Mouse (Mus musculus) frontal cortex, postnatal 25 days (tissue): ENCODE results near the gene Serinc5.

Experiments used
- DNase-seq, 2 experiments: peaks; one replicate each; pipeline ENCODE4 v3.0.0; 2022; ENCODE audit warnings: low spot score in 2 of 2

Serinc5 gene

GRCm38 (mm10) chr13:92742886-92743285, 132.0 kb downstream of the Serinc5 start:
- no peak for DNase-seq

GRCm38 (mm10) chr13:92743337-92743736, 132.4 kb downstream of the Serinc5 start:
- no peak for DNase-seq

DNA sequence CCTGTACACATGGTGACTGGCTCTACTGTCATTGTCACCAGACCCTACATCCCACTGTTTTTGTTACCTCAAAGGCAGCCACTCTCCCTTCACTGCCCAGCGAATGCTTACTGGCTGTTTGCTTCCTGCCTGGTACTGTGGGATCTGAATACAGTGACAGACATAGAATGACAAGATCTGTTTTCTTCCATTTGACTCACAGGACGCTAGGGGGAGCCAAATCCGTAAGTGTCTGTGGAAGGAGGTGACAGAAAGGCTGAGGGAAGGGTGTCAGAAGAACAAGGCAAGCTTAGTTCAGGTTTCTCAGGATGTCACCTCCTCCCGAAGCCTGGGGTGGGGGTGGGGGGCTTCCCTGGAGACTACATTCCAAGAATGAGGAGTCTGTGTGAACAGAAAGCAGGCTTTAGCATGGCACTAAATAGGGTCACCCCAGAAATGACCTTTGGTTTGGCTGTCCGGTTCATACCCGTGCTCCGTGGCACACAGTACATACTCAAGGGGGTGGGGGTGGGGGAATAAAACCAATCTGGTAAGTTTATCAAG, 140.2 kb downstream of the Serinc5 start:
- peak; percentile 56 to 69 for DNase-seq

- peak; percentile 90 to 94 for DNase-seq
Measured at GRCm38 (mm10) chr13:92751726-92752565, 141.1 kb downstream of the Serinc5 start.

DNA sequence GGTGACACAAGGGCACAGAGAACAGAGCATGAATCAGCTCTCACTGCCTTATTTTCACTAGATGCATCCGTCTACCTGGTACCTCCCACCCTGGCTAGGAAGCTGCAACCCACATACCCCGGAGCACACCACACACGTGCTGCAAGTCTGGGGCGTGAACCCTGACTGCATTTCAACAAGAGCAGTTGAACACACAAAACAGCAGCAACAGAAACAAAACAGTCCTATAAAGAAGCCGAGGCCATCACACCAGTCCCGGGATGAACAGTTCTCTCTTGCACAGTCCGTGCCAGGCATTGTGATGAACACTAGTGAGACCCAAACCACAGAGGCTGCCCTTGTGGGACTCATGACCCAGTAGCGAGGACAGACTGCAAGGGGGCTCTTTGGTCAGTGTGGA, 142.8 kb downstream of the Serinc5 start:
- no peak for DNase-seq

DNA sequence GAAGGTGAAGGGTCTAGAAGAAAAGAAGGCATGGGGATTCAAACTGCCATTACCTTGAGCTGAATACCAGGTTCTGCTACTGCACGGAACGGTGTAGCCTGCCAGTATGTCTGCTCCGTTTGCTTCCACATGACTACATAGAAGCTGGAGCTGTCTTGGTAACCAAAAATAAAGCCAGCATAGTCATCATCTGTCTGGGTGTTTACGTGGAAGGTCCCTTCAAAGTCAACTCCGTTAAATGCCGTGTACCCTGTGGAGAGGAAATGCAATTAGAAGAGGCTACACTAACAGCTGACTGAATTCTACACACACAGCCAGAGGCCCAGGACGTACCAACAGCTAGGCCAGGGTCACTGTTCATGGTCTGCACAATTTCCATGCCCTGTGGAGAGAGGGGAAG, 144.1 kb downstream of the Serinc5 start:
- DNase-seq: no peak

DNA sequence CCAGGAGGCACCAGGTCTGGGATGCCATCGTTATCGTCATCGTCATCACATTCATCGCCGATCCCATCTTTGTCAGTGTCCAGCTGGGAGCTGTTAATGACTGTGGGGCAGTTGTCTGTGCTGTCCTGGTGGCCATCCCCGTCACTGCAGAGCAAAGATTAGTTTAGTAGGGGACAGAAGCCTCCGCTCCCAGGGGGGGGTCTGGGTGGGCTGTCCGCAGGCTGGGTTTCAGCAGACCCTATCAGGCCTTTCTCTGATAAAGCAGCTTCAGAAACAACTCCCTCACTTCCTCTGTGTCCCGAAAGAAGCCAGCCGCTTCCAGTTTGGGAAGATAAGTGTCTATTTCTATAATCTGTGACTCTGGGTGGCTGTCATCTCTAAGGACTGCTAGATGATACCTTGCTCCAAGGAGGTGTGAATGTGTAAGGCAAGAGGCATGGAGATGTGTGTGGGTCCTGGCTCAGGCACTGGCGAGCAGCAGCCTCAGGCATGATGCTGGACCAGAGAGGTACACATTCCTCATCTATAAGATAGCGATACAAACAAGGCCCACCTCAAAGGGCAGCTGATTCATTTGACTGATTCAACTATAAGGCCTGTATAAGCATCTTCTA, 147.2 kb downstream of the Serinc5 start:
- no peak for DNase-seq

DNA sequence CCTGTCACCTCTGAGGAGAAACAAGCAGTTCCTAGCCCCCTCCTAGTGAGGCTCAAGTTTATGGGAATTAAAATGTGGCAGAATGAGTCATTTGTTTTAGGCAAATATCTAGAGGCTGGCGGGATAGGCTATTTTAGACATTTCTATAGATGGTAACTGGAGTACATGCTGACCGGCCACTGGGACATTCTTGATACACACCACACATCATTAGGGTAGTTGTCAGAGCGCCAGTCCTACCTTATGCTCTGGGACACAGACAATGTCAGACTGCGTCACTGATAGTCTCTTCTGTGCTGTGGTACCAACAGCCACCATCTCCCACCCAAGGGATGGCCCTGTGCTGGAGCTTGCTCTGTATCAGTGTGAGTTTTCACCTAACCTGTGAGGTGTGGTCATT, 148.2 kb downstream of the Serinc5 start:
- DNase-seq: no peak

DNA sequence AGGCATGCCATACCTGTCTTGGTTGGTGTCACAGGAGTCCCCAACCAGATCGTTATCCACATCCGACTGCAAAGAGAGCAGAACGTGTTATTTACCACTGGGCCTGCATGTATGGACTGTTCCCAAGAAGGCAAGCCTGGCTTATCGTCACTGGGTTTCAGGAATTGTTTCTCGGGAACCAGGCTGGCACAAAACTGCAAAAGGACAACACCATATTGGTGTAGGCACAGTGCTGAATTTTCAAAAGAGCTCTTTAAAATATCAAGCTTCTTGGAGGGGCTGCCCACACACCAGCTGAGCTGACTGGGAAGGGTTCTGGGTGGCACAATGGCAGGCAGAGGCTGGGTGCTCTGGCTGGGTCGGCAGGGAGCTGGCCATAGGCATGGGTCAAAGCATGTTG, 149.6 kb downstream of the Serinc5 start:
- DNase-seq: peak in 1 of 2 experiments; percentile 29
